Mouse (Mus musculus): ENCODE measurements around the gene AC140267.1. TPM values are rescaled to one million over a fixed set of nuclear protein-coding genes. Genes with fewer than 3 reads are reported as not detected.

AC140267.1 gene
- polyA plus RNA-seq (2012; rRNA removed), result not detected in 2 replicates

DNA sequence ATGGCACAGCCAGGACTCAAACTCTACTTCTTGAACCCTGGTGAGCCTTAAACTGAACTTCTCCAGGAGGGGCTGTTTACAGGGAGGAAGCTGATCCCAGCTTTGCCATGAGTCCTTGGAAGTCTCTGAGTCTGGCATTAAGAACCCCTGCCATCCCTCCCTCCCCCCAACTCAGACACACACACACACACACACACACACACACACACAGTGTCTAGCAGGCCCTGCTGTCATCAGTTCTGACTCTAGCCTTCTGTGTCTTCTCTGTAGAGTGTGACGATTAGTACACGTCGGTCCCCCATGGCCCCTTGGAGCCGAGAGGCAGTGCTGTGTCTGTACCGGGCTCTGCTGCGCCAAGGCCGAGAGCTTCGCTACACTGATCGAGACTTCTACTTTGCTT lies at the start of gene AC140267.1:
Gene AC140267.1 (plus strand): TSS at position 301 of the 400 bp plus-strand sequence.
- DNase-seq (ENCODE audit: low read depth), result no peak

DNA sequence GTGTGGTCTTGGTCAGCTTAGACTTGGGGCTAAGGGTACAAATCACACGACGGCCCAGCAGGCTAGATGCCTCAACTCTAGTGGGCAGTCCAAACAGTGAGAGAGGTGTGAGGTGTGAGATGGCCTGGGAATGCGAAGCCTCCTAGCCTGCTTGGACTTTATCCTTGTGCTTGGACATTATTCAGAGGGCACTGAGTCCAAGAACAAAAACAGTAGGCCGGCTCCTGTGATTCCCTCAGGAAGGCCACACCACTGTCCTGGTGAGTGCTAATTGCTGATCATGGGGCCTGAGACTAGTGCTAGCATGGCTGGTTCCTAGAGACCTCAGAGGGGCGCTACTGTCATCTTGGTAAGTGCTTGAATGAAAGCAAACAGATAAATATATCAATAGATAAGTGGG lies 46.7 kb upstream of the AC140267.1 start:
- DNase-seq (ENCODE audit: low read depth), result no peak

DNA sequence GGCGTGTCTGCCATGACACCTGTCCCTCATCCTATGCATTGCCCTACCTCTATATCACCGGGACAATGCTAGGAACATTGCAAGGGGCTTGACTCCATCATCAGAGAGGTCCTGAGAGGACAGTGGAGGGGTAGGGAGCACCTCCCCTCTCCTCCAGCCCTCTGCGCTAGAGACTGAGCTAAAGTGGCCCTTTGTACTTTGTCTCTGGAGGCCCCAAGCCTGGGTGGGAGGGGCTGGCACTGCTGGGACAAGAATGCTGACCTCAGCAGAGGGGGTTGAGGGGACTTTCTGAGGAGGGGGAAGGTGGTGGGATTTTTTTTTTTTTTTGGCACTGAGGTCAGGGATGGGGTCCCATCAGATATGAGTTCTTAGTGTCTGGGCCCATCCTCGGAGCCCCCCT lies 45.6 kb upstream of the AC140267.1 start:
- no peak for DNase-seq (ENCODE audit: low read depth)

DNA sequence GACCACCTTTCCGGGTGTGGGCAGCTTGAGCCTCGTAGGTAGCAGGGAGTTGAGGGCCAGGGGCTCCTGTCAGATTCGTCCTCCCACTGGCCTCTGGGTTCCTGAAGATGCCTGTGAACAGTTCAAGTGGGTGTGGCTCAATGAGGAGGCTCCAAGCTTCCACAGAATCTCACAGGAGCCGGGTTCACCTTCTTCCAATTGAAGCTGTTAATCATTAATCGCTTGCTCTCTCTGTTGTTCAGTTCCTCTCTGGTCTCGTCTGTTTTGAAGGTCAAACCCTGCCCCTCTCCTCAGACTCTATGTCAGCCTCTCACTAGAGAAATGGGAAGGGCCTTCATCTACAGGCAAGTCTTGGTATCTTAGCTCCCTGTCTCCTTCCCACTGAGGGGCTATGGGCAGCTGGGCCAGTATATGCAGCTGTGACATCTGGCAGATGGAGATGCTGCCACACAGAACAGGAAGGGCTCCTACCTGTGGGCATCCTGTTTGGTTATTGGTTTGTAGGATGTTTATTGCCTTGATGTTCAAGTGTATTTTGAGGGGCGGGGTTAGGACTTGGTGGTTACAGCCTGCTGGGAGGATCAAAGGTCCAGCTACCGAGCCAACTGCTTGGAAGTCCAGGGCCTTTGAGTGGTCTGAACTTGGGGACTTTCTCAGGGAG lies 43.9 kb upstream of the AC140267.1 start:
- DNase-seq (ENCODE audit: low read depth), result no peak

DNA sequence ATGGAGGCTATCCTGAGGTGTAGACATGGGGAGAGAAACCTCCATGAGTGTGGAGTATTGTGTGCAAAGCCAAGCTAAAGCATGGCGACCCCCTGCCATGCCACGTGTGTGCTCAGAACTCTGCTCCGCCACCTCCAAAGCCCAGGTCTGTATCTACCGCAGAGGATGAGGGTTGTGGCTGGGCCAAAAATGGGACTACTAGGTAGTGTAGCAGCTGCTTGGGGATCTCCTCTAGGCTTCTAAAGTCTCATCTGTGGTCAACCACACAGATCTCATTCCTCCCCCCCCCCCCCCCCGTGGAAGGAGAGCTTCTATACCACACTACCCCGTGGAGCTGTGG lies 43.4 kb upstream of the AC140267.1 start:
- DNase-seq (ENCODE audit: low read depth), result no peak

DNA sequence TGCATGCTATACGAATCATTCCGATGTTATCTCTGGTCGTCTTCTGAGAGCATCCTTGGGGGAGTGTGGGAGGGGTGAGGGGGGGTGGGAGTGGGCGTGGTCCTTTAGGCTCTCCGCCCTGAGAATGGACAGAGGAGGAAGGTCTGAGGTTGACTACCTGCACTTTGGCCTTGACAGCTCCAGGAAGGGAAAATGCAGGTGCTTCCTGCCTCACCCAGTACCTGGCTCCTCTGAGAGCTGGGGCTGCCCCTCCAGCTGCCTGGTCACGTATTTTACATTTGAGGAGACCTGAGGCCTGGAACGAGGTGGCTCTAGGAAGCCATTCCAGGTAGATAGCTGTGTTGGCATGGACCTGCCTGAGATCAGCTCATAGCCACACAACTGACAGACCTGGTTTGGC lies 42.8 kb upstream of the AC140267.1 start:
- no peak for DNase-seq (ENCODE audit: low read depth)

DNA sequence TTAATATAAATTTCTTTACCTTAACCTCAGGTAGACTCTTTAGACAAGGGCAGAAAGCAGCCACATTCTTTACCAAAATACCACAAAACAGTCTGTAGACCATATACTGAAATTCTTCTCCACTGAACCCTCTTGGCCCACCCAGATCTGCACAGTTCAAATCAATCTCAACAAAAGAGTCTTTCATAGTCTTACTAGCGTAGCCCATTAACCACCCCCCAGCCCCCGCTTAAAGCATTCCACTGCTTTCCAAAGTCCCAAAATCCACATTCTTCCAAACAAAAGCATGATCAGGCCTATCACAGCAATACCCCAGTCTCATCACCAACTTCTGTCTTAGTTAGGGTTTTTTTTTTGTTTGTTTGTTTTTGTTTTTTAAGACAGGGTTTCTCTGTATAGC lies 36.1 kb upstream of the AC140267.1 start:
- DNase-seq (ENCODE audit: low read depth), result no peak

DNA sequence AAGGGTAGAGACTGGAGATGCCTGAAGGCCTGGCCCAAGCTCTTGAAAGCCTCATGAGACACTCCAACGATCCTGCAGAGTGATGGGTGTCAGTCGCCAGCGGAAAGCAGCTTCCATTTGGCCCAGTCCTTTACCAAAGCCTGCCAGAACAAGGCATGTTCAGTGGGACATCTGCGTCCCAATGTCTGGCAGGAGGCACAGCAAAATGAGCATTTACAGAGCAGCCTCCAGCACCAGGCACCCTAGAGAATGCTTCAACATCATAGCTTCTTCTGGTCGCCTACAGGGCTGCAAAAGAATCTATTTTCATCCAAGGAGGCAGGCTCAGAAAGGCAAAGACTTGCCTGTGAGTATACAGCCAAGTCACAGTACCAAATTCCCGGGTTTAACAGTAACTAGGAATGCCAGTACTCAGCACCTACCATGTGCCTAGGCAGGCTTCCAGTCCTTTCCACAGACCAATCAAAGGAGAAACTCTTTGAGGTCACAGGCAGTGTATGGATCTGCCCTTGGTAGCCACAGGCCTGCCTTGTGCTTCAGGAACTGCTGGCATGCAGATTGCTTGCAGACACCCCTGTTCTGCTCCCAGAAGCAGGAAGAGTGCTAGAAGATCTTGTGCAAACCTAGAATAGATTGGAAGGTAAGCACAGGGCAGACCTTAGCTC lies 33.4 kb upstream of the AC140267.1 start:
- no peak for DNase-seq (ENCODE audit: low read depth)

DNA sequence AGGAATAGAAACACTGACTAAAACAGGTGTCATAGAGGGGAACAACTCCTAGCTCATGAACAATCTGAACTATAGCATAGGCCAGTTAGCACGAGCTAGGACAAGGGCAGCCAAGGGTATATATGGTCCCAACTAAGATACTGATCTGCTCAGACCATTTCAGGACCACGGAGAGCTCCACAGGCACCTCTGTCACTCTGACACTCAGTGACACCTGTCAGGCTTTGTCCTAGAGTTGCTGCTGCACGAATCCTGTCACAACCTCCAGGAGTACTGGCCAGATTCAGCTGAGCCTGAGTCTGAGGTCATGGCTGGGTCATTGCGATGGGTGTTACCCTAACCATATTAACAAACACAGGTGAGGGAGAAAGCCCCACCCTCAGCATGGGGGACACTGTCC lies 32.2 kb upstream of the AC140267.1 start:
- DNase-seq (ENCODE audit: low read depth), result no peak

DNA sequence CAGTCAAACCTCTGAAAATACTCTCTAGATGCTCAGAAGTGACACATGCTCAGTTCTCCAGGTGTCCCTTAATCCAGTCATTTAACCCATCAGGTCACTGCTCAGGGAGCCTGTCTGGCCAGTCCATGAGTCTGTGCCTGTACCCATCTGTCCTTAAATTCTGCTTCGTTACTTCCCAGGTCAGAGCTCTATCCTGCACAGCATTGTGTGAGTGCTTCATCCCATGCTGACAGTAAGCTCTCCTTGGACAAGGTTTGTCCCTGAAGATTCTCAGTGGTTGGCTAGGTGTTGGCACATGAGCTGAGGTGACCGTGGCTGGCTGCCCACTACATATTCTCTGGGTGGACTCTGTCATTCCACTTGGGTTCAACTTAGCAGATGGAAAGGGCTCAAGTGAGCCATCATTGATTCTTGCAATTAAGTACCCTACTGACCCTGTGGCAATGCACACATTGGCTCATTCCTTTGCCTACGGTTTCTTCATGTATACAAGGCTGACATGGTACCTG lies 29.5 kb upstream of the AC140267.1 start:
- no peak for DNase-seq (ENCODE audit: low read depth)

DNA sequence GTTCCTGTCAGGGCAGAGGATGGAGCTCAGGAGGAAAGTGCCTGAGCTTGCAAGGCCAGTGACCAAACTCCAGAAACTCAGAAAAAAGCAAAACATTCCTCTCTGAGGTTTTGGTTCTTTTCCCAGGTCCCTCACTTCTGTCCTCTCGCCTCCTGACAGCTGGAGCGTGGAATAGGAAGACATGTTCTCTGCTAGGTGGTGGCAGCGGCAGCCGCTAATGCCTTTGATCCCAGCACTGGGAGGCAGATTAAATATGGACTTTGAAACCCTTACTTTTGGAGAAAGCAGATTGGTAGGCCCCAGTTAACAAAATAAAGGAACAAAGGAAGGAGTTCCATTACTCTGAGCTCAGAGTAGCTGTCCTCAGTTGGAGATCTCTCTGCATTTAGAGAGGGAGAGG lies 27.2 kb upstream of the AC140267.1 start:
- DNase-seq (ENCODE audit: low read depth), result no peak

DNA sequence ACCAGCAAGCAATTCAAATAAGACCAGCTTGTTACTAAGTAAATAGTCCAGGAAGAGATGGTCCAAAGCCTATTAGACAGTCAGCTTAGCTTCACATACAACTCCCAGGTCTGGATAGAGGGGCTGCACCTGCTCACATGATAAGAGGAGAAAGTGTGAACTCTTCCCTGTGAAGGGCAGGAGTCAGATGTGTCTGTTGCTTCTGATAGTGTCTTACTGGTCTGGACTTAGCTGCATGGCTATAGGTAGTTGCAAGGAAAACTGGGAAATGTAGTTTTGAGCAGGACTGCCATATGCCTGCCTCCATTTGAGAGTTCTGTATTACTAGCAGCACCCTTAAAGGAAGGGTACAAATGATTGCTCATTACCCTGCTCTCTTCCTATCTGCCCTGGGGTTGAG lies 21.9 kb upstream of the AC140267.1 start:
- DNase-seq (ENCODE audit: low read depth), result no peak

DNA sequence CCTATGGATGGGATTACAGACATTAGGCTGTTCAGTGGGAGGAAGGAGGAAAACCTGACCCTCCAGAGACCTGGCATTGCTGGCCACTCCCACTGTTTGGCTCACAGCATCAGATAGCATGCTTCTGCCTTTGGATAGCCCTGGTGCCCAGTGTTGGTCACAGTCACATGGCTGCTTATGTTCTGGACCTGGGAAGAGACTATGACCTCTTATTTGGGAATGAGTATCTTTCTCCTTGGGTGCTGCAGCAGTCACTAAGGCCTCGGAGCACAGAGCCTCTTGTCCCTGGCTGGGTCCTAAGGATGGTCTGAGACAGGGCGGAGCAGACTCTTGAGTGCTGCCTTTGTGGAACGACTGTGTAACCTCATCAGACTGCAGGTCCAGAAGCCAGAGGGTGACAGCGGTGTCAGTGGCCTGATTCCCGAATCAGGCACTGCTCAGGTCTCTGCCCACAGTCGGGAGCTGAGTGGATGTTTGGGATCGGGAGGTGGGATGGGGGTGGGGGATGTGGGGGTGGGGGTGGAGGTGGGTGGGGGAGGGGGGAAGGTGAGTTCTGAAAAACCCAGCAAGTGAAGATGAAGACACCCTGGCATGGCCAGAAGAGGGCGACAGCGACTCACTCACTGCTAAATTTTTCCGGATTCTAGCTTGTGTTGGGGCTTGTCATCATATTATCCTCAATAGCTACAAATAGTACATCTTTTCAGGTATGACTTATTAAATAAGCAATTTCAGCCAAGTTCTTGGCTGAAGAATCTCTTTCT lies 19.7 kb upstream of the AC140267.1 start:
- no peak for DNase-seq (ENCODE audit: low read depth)

DNA sequence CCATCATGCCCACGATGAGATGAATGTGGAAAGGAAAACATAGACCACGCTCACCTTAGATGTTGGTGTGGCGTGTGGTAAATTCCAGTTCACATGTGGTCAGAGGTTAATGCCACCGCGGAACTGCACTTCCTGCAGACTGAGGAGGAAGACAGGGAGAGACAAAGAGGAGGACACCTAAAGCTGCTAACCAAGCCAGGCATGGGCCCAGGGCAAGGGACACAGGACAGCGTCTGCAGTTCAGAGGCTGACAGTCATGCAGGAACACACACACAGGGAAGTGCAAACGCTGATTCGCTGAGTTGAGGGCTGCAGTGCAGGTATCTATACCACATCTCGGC lies 19.2 kb upstream of the AC140267.1 start:
- DNase-seq (ENCODE audit: low read depth), result no peak

DNA sequence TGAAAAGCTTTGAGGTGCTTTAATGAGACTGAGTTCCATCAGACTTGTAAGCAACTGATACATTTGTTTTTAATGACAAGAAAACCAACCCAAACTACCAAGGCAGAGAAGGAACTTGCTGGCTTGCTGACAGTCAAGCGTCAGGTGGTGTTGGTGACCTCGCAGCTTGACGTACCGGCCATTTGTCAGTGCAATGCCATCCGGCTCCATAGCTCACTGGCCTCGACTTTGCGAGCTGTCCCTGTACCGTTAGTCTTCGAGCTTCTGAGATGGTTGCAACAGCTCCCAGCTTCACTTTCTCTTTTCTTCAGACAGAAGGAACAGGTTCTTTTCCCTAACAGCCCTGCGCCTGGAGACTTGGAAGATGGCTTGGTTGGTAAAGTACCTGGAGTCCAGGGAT lies 18.2 kb upstream of the AC140267.1 start:
- DNase-seq (ENCODE audit: low read depth), result no peak

DNA sequence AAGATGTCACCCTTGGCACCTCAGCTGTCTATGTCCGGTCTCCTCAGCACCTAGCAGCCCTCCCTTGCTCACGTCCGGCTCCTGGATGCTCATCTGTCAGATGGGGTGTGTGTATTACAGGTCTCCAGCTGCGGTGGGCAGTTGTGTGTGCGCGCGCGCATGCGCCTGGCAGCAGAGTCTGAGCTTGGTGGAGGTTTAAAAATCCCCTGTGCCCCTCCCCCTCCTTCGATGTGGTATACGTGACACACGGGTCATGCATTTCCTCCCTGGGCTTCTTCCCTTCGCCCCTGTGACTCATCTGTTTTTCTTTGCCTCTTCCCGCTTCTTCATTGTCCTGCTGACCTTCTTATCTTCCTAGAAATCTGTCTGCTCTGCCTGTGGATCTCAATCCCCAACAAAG lies 16.4 kb upstream of the AC140267.1 start:
- DNase-seq (ENCODE audit: low read depth), result no peak

DNA sequence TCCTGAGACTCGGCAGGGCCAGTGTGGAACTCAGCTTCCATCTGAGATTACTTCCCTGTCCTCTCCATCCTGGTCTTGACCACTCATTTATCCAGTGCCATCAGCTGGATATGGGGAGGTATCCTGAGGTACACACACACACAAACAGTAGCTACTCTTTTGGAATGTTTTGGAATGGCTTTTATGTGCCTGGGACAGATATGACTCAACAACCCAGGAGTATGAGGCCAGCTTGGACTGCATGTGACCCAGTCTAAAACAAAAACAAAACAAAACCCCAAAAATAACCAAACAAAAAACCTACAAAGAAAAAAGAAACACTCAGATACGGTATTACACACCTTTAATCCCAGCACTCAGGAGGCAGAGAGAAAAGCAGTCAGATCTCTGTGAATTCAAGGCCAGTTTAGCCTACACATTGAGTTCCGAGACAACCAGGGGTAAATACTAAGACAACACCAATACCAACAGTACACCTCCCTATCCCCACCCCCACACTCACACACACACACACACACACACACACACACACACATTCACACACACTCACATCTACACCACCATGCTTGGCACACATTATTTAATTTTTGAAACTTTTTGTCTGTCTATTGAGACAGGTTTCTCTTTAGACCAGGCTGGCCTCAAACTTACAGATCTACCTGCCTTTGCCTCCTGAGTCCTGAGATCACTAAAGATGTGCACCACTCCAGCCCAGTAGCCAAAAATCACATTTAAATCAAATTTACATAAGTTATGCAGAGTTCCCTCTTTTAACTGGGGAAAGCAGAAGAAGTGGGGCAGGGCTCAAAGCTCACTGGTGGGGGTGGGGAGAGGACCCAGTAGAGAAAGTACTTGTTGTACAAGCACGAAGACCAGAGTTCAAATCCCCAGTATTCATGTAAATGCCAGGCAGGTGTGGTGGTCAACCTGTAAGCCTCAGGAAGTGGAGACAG lies 15.7 kb upstream of the AC140267.1 start:
- no peak for DNase-seq (ENCODE audit: low read depth)

DNA sequence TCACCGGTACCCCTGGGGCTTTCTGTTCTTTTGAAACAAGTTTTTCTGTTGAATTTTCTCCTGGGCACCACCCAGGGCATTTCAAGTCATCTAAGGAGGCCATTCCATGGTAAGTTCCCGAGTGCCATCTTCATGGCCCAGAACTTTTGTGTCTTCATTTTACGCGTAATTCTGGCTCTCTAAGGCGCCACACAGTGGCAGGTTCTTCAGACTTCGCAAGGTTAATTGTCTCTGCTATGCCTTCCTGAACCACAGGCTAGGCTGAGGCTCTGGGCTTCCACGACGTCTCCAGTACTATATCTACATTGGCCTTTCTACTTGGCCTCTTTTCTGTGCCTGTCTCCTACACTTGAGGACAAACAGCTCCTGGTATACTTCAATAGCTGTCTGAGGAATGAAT lies 14.6 kb upstream of the AC140267.1 start:
- no peak for DNase-seq (ENCODE audit: low read depth)

DNA sequence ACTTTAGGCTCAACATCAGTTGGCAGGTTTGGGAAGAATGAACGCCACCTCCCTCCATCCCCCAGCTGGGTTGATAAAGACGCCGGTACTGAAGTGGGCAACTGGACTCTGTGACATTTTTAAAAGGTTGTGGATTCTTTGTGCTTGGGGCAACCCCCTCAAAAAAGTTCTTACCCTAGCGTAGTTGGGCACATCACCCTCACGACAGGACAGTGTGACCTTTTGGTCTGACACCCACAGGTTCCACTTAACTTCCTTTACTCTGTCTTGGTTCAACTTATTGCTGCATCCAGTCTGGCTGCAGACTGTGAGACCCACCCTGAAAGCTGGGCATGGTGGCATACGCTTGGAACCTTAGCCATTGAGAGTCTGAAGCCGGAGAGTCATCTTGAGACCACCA lies 11.9 kb upstream of the AC140267.1 start:
- DNase-seq (ENCODE audit: low read depth), result no peak

DNA sequence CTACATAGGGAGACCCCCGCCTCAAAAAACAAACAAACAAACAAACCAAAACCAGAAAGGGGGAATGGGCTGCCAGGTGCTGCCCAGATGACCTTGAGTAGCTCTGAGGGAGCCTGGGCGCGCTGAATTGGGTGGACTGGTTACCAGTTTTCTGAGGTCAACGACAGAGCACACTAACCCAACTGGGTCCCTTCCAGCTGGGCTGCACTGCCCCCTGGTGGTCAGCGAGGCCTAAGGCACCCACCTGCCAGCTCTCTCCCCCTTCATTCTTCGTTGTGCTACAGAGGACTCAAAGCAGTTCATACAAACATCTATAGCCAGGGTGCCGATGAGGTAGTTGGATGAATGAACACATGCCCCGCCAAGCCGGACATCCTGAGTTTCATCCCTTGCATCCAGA lies 10.4 kb upstream of the AC140267.1 start:
- no peak for DNase-seq (ENCODE audit: low read depth)

DNA sequence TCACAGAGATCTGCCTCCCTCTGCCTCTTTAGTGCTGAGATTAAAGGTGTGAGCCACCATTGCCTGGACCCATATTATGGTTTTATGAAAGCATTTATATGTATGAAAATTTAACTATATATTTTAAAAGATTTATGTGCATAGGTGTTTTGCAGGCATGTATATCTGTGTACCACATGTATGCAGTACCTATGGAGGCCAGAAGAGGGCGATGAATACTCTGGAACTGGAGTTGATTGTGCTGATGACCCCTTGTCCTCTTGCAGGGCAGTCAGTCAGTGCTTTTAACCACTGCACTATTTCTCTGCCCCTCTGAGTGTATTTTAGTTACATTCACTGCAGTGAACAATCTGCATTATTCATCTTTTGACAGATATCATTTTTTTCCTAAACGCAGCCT lies 9.8 kb upstream of the AC140267.1 start:
- no peak for DNase-seq (ENCODE audit: low read depth)

Data from gonadal fat pad, adult 2 months (tissue).